Mouse (Mus musculus) spleen, adult 2 months (tissue): ENCODE results near the gene Arhgdig.

ENCODE experiments used
- CTCF ChIP-seq: fragments of 200-500 bp; IDR thresholded peaks from 2 replicates; pipeline ENCODE4 v1.5.1; 2011; ENCODE audit warnings: mild to moderate bottlenecking, inconsistent platforms; ENCODE audit not compliant: insufficient read depth, insufficient read length, insufficient replicate concordance; ENCODE audit errors: extremely low read depth
- POLR2A ChIP-seq: fragments of 200-500 bp; IDR thresholded peaks from 2 replicates; pipeline ENCODE4 v1.6.1; 2011; ENCODE audit warnings: low read depth, low read length, inconsistent platforms

- TF ChIP-seq POLR2A (no peak), CTCF (no peak)
These were observed 44.4 kb upstream of the Arhgdig start for GRCm38 (mm10) chr17:26251886-26252538.
